Mouse (Mus musculus) heart, adult 9 months (tissue): ENCODE results near the gene Dlg2.

Experiments used
- DNase-seq, 2 experiments: peaks; one replicate each; pipeline ENCODE4 v3.0.0; 2022; ENCODE audit warnings: low spot score in 2 of 2

Gene Dlg2

GRCm38 (mm10) chr7:91443377-91443714 is 966.9 kb downstream of the Dlg2 start:
- no peak for DNase-seq

- no peak for DNase-seq
Measured at GRCm38 (mm10) chr7:91443913-91444312, 967.4 kb downstream of the Dlg2 start.

GRCm38 (mm10) chr7:91444728-91445127 is 968.3 kb downstream of the Dlg2 start:
- DNase-seq = no peak

GRCm38 (mm10) chr7:91456796-91457195 is 980.3 kb downstream of the Dlg2 start:
- DNase-seq = no peak

- peak in 1 of 2 experiments; percentile 10 for DNase-seq
Measured at GRCm38 (mm10) chr7:91457207-91457606, 980.7 kb downstream of the Dlg2 start.

- DNase-seq = no peak
Measured at GRCm38 (mm10) chr7:91461352-91461751, 984.9 kb downstream of the Dlg2 start.

- no peak for DNase-seq
Measured at GRCm38 (mm10) chr7:91463256-91463655, 986.8 kb downstream of the Dlg2 start.

- DNase-seq = no peak
Measured at GRCm38 (mm10) chr7:91467061-91467460, 990.6 kb downstream of the Dlg2 start.

GRCm38 (mm10) chr7:91479145-91479544 is 1002.7 kb downstream of the Dlg2 start:
- no peak for DNase-seq

GRCm38 (mm10) chr7:91481574-91482197 is 1005.2 kb downstream of the Dlg2 start:
- DNase-seq = no peak

GRCm38 (mm10) chr7:91493234-91493633 is 1016.8 kb downstream of the Dlg2 start:
- DNase-seq = no peak

- DNase-seq = no peak
Measured at GRCm38 (mm10) chr7:91495526-91495925, 1019.1 kb downstream of the Dlg2 start.

- DNase-seq = no peak
Measured at GRCm38 (mm10) chr7:91511119-91511518, 1034.6 kb downstream of the Dlg2 start.

GRCm38 (mm10) chr7:91514445-91514844 is 1038.0 kb downstream of the Dlg2 start:
- DNase-seq = no peak

- DNase-seq = no peak
Measured at GRCm38 (mm10) chr7:91516225-91516624, 1039.8 kb downstream of the Dlg2 start.

GRCm38 (mm10) chr7:91525859-91526258 is 1049.4 kb downstream of the Dlg2 start:
- DNase-seq = no peak

- DNase-seq = no peak
Measured at GRCm38 (mm10) chr7:91542597-91543285, 1066.3 kb downstream of the Dlg2 start.

- no peak for DNase-seq
Measured at GRCm38 (mm10) chr7:91543286-91543650, 1066.8 kb downstream of the Dlg2 start.

- no peak for DNase-seq
Measured at GRCm38 (mm10) chr7:91544600-91544999, 1068.1 kb downstream of the Dlg2 start.

GRCm38 (mm10) chr7:91548796-91549195 is 1072.3 kb downstream of the Dlg2 start:
- DNase-seq = no peak

GRCm38 (mm10) chr7:91557582-91557981 is 1081.1 kb downstream of the Dlg2 start:
- DNase-seq = no peak

- DNase-seq = no peak
Measured at GRCm38 (mm10) chr7:91567423-91567822, 1091.0 kb downstream of the Dlg2 start.

- no peak for DNase-seq
Measured at GRCm38 (mm10) chr7:91570969-91571368, 1094.5 kb downstream of the Dlg2 start.

GRCm38 (mm10) chr7:91572666-91573065 is 1096.2 kb downstream of the Dlg2 start:
- DNase-seq = no peak
